Mouse (Mus musculus): ENCODE results near the gene Ptprg.

- TF ChIP-seq CTCF (IDR thresholded peaks at IDR 0.05; ENCODE audit: control insufficient read depth, insufficient read depth, insufficient read length) = no peak
- TF ChIP-seq USF1 (IDR thresholded peaks at IDR 0.05; ENCODE audit: low read depth) = no peak
- no peak for TF ChIP-seq CEBPB (IDR thresholded peaks at IDR 0.05; ENCODE audit: low read depth)
- TF ChIP-seq MYOG (IDR thresholded peaks at IDR 0.05; ENCODE audit: control insufficient read depth, extremely low read depth, insufficient read length) = no peak
- TF ChIP-seq MYOD1 (IDR thresholded peaks at IDR 0.05; ENCODE audit: control insufficient read depth, insufficient read length, low read depth) = no peak
Measured at GRCm38 (mm10) chr14:12104297-12105155, 551.2 kb downstream of the Ptprg start.

All from C2C12 (cell line).